Mouse (Mus musculus): ENCODE results near the gene Icam2. TPM values are rescaled to one million over a fixed set of nuclear protein-coding genes. Genes with fewer than 3 reads are reported as not detected.

Icam2 gene
- polyA plus RNA-seq, 2 experiments = 32.8 to 46.4 TPM

- H3K9ac ChIP-seq (ENCODE audit: low read depth, low read length, severe bottlenecking) = no peak overlapping the region
- no peaks in the 10 kb centered on the region for H3K27me3 ChIP-seq (ENCODE audit: control insufficient read depth, insufficient read depth, low read length)
- no peak overlapping the region for H3K4me2 ChIP-seq (replicated peaks; ENCODE audit: low read depth, low read length, severe bottlenecking)
- H3K9me3 ChIP-seq (ENCODE audit: control insufficient read depth, low read length) = no peaks in the 10 kb centered on the region
- no peak overlapping the region for H3K4me3 ChIP-seq (replicated peaks; ENCODE audit: low read length)
- no peak for TF ChIP-seq POLR2A (IDR thresholded peaks at IDR 0.05; ENCODE audit: borderline replicate concordance, extremely low read depth, insufficient read depth, insufficient read length)
- H3K4me1 ChIP-seq (ENCODE audit: control insufficient read depth, insufficient read depth, low read length) = no peaks in the 10 kb centered on the region
- WGBS = 63% methylated on average over 7 of the region's 7 CpGs
- no peak for ATAC-seq (ENCODE audit: low FRiP score, low read depth)
- no peak for DNase-seq (ENCODE audit: low spot score)
- H3K36me3 ChIP-seq (ENCODE audit: control insufficient read depth, insufficient read depth, low read length) = no peaks in the 10 kb centered on the region
- H3K27ac ChIP-seq (replicated peaks; ENCODE audit: low read depth, low read length) = no peak overlapping the region
Observed at GRCm38 (mm10) chr11:106338870-106339269, 49.0 kb downstream of the Icam2 start.

GRCm38 (mm10) chr11:106338029-106338428, 49.8 kb downstream of the Icam2 start:
- TF ChIP-seq POLR2A (IDR thresholded peaks at IDR 0.05; ENCODE audit: borderline replicate concordance, extremely low read depth, insufficient read depth, insufficient read length) = no peak
- Histone ChIP-seq H3K9ac (ENCODE audit: low read depth, low read length, severe bottlenecking) (no peak overlapping the region), H3K4me1 (ENCODE audit: control insufficient read depth, insufficient read depth, low read length) (no peaks in the 10 kb centered on the region), H3K9me3 (ENCODE audit: control insufficient read depth, low read length) (no peaks in the 10 kb centered on the region), H3K4me2 (replicated peaks; ENCODE audit: low read depth, low read length, severe bottlenecking) (no peak overlapping the region), H3K27me3 (ENCODE audit: control insufficient read depth, insufficient read depth, low read length) (no peaks in the 10 kb centered on the region), H3K36me3 (ENCODE audit: control insufficient read depth, insufficient read depth, low read length) (no peaks in the 10 kb centered on the region), H3K4me3 (replicated peaks; ENCODE audit: low read length) (no peak overlapping the region), H3K27ac (replicated peaks; ENCODE audit: low read depth, low read length) (no peak overlapping the region)
- no peak for ATAC-seq (ENCODE audit: low FRiP score, low read depth)
- DNase-seq (ENCODE audit: low spot score) = no peak
- 80% methylated on average over 5 of the region's 5 CpGs for WGBS

- no peak for ATAC-seq (ENCODE audit: low FRiP score, low read depth)
- TF ChIP-seq POLR2A (IDR thresholded peaks at IDR 0.05; ENCODE audit: borderline replicate concordance, extremely low read depth, insufficient read depth, insufficient read length) = no peak
- no peak overlapping the region for H3K4me3 ChIP-seq (replicated peaks; ENCODE audit: low read length)
- no peak overlapping the region for H3K4me2 ChIP-seq (replicated peaks; ENCODE audit: low read depth, low read length, severe bottlenecking)
- no peak for DNase-seq (ENCODE audit: low spot score)
- H3K27me3 ChIP-seq (ENCODE audit: control insufficient read depth, insufficient read depth, low read length) = no peaks in the 10 kb centered on the region
- H3K4me1 ChIP-seq (ENCODE audit: control insufficient read depth, insufficient read depth, low read length) = no peaks in the 10 kb centered on the region
- no peak overlapping the region for H3K27ac ChIP-seq (replicated peaks; ENCODE audit: low read depth, low read length)
- no peak overlapping the region for H3K9ac ChIP-seq (ENCODE audit: low read depth, low read length, severe bottlenecking)
- no peaks in the 10 kb centered on the region for H3K36me3 ChIP-seq (ENCODE audit: control insufficient read depth, insufficient read depth, low read length)
- H3K9me3 ChIP-seq (ENCODE audit: control insufficient read depth, low read length) = no peaks in the 10 kb centered on the region
- 5% methylated on average over 2 of the region's 2 CpGs for WGBS
Observed at GRCm38 (mm10) chr11:106334066-106334465, 53.8 kb downstream of the Icam2 start.

- no peak for DNase-seq (ENCODE audit: low spot score)
- WGBS = 40% methylated on average over 4 of the region's 4 CpGs
- no peaks in the 10 kb centered on the region for H3K9me3 ChIP-seq (ENCODE audit: control insufficient read depth, low read length)
- H3K36me3 ChIP-seq (ENCODE audit: control insufficient read depth, insufficient read depth, low read length) = no peaks in the 10 kb centered on the region
- H3K27me3 ChIP-seq (ENCODE audit: control insufficient read depth, insufficient read depth, low read length) = no peaks in the 10 kb centered on the region
- H3K4me1 ChIP-seq (ENCODE audit: control insufficient read depth, insufficient read depth, low read length) = peaks cover 4% of the 10 kb centered on the region; the same call in 1 of the 2 replicates
- no peak overlapping the region for H3K4me2 ChIP-seq (replicated peaks; ENCODE audit: low read depth, low read length, severe bottlenecking)
- H3K27ac ChIP-seq (replicated peaks; ENCODE audit: low read depth, low read length) = no peak overlapping the region
- no peak overlapping the region for H3K4me3 ChIP-seq (replicated peaks; ENCODE audit: low read length)
- no peak overlapping the region for H3K9ac ChIP-seq (ENCODE audit: low read depth, low read length, severe bottlenecking)
- TF ChIP-seq POLR2A (IDR thresholded peaks at IDR 0.05; ENCODE audit: borderline replicate concordance, extremely low read depth, insufficient read depth, insufficient read length) = no peak
- ATAC-seq (ENCODE audit: low FRiP score, low read depth) = no peak
Observed at GRCm38 (mm10) chr11:106332458-106332857, 55.4 kb downstream of the Icam2 start.

GRCm38 (mm10) chr11:106329682-106330081, 58.2 kb downstream of the Icam2 start:
- no peak overlapping the region for H3K4me3 ChIP-seq (replicated peaks; ENCODE audit: low read length)
- H3K4me2 ChIP-seq (replicated peaks; ENCODE audit: low read depth, low read length, severe bottlenecking) = no peak overlapping the region
- H3K4me1 ChIP-seq (ENCODE audit: control insufficient read depth, insufficient read depth, low read length) = peaks cover 4% of the 10 kb centered on the region; the same call in 1 of the 2 replicates
- H3K27ac ChIP-seq (replicated peaks; ENCODE audit: low read depth, low read length) = no peak overlapping the region
- DNase-seq (ENCODE audit: low spot score) (peak; percentile 41), ATAC-seq (ENCODE audit: low FRiP score, low read depth) (no peak)
- no peaks in the 10 kb centered on the region for H3K36me3 ChIP-seq (ENCODE audit: control insufficient read depth, insufficient read depth, low read length)
- H3K9me3 ChIP-seq (ENCODE audit: control insufficient read depth, low read length) = no peaks in the 10 kb centered on the region
- no peak for TF ChIP-seq POLR2A (IDR thresholded peaks at IDR 0.05; ENCODE audit: borderline replicate concordance, extremely low read depth, insufficient read depth, insufficient read length)
- no peaks in the 10 kb centered on the region for H3K27me3 ChIP-seq (ENCODE audit: control insufficient read depth, insufficient read depth, low read length)
- no peak overlapping the region for H3K9ac ChIP-seq (ENCODE audit: low read depth, low read length, severe bottlenecking)
- 57% methylated on average over 7 of the region's 7 CpGs for WGBS

- ATAC-seq (ENCODE audit: low FRiP score, low read depth) (no peak), DNase-seq (ENCODE audit: low spot score) (no peak)
- H3K4me3 ChIP-seq (replicated peaks; ENCODE audit: low read length) = no peak overlapping the region
- no peak overlapping the region for H3K9ac ChIP-seq (ENCODE audit: low read depth, low read length, severe bottlenecking)
- no peak for TF ChIP-seq POLR2A (IDR thresholded peaks at IDR 0.05; ENCODE audit: borderline replicate concordance, extremely low read depth, insufficient read depth, insufficient read length)
- H3K4me2 ChIP-seq (replicated peaks; ENCODE audit: low read depth, low read length, severe bottlenecking) = no peak overlapping the region
- no peaks in the 10 kb centered on the region for H3K27me3 ChIP-seq (ENCODE audit: control insufficient read depth, insufficient read depth, low read length)
- H3K9me3 ChIP-seq (ENCODE audit: control insufficient read depth, low read length) = no peaks in the 10 kb centered on the region
- H3K4me1 ChIP-seq (ENCODE audit: control insufficient read depth, insufficient read depth, low read length) = peaks cover 4% of the 10 kb centered on the region; the same call in 1 of the 2 replicates
- WGBS = 59% methylated on average over 6 of the region's 6 CpGs
- H3K27ac ChIP-seq (replicated peaks; ENCODE audit: low read depth, low read length) = no peak overlapping the region
- no peaks in the 10 kb centered on the region for H3K36me3 ChIP-seq (ENCODE audit: control insufficient read depth, insufficient read depth, low read length)
Observed at GRCm38 (mm10) chr11:106329128-106329527, 58.7 kb downstream of the Icam2 start.
